Mouse (Mus musculus) G1E (cell line): ENCODE measurements at regions not wholly inside any gene's neighbourhood (a gene's known extent, or its start where the extent isn't known, plus 50 kb on each side); places are given as distances from the start of the nearest gene placed in this dataset.
"Not testable (repeated sequence)": the region's sequence is repeated elsewhere in the genome, so short reads cannot be mapped to it uniquely, and the experiment has no call there.

Experiments
- CTCF ChIP-seq: IDR thresholded peaks from 2 replicates; pipeline ENCODE4 v1.5.1; 2012; ENCODE audit warnings: low read depth, low read length, inconsistent platforms, mixed read lengths
- GATA1 ChIP-seq: IDR thresholded peaks from 2 replicates; pipeline ENCODE4 v1.6.1; 2012; ENCODE audit warnings: borderline replicate concordance, low read length, inconsistent platforms, mixed read lengths
- GATA2 ChIP-seq: IDR thresholded peaks from 2 replicates; pipeline ENCODE4 v1.6.1; 2012; ENCODE audit warnings: low read depth, low read length, inconsistent platforms, borderline replicate concordance
- POLR2AphosphoS5 ChIP-seq: IDR thresholded peaks from 2 replicates; pipeline ENCODE4 v1.6.1; 2012; ENCODE audit warnings: low read depth, low read length, inconsistent platforms; ENCODE audit not compliant: insufficient replicate concordance
- TAL1 ChIP-seq: conservative IDR thresholded peaks from 2 replicates; pipeline ENCODE4 v1.6.1; 2012; ENCODE audit warnings: low read depth, low read length, inconsistent platforms, mixed read lengths

DNA sequence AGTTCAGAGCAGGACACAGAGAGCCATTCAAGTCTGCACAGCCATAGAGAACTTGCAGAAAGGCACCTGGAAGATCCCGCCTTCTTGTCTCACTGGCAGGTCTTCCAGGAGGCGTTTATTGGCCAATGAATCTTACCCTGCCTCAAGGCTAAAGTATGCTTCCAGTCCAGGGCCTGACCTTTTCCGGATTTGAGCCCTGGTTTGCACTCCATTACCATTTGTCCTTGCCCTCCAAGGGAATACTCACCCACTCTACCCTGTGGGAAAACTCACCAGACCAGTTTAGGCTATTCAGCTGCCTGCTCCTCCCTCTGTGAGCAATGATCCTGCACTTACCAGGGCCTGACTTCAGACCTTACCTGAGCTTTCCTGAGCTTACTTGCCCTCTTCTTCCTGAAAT lies 107.7 kb downstream of the Gm10139 start:
- not testable (repeated sequence) for TF ChIP-seq CTCF, TAL1, GATA1, POLR2AphosphoS5, GATA2
